Mouse (Mus musculus) embryo, embryonic 9.5 days (tissue): ENCODE measurements around the gene Cacna1d.

Source experiments
- DNase-seq: peaks from one replicate; pipeline ENCODE4 v3.0.0-alpha.2; 2017; ENCODE audit errors: extremely low spot score

Gene Cacna1d

GRCm38 (mm10) chr14:30367074-30367473, 124.2 kb downstream of the Cacna1d start:
- DNase-seq, result no peak

GRCm38 (mm10) chr14:30365866-30366265, 125.4 kb downstream of the Cacna1d start:
- DNase-seq, result no peak

GRCm38 (mm10) chr14:30363487-30364167, 127.6 kb downstream of the Cacna1d start:
- DNase-seq, result no peak

GRCm38 (mm10) chr14:30362370-30362769, 128.9 kb downstream of the Cacna1d start:
- no peak for DNase-seq

- no peak for DNase-seq
Observed at GRCm38 (mm10) chr14:30360478-30360877, 130.8 kb downstream of the Cacna1d start.

GRCm38 (mm10) chr14:30360004-30360403, 131.3 kb downstream of the Cacna1d start:
- DNase-seq, result no peak

- no peak for DNase-seq
Observed at GRCm38 (mm10) chr14:30358028-30358427, 133.2 kb downstream of the Cacna1d start.

- DNase-seq, result no peak
Observed at GRCm38 (mm10) chr14:30356456-30356855, 134.8 kb downstream of the Cacna1d start.

GRCm38 (mm10) chr14:30354761-30355160, 136.5 kb downstream of the Cacna1d start:
- peak; percentile 5 for DNase-seq

GRCm38 (mm10) chr14:30354127-30354463, 137.2 kb downstream of the Cacna1d start:
- DNase-seq, result no peak

- peak; percentile 54 for DNase-seq
Observed at GRCm38 (mm10) chr14:30353291-30354126, 137.7 kb downstream of the Cacna1d start.

GRCm38 (mm10) chr14:30352951-30353270, 138.3 kb downstream of the Cacna1d start:
- DNase-seq, result no peak

- DNase-seq, result peak; percentile 31
Observed at GRCm38 (mm10) chr14:30352061-30352950, 138.9 kb downstream of the Cacna1d start.

GRCm38 (mm10) chr14:30350285-30350684, 141.0 kb downstream of the Cacna1d start:
- no peak for DNase-seq

GRCm38 (mm10) chr14:30344948-30345865, 146.0 kb downstream of the Cacna1d start:
- no peak for DNase-seq

- no peak for DNase-seq
Observed at GRCm38 (mm10) chr14:30343740-30344139, 147.5 kb downstream of the Cacna1d start.

- no peak for DNase-seq
Observed at GRCm38 (mm10) chr14:30341825-30342590, 149.2 kb downstream of the Cacna1d start.

GRCm38 (mm10) chr14:30340140-30340539, 151.1 kb downstream of the Cacna1d start:
- no peak for DNase-seq

GRCm38 (mm10) chr14:30331856-30332255, 159.4 kb downstream of the Cacna1d start:
- DNase-seq, result no peak

GRCm38 (mm10) chr14:30330416-30331181, 160.7 kb downstream of the Cacna1d start:
- DNase-seq, result no peak
